Mouse (Mus musculus) limb, embryonic 14.5 days (tissue): ENCODE measurements around the gene Gfm2. TPM values are rescaled to one million over a fixed set of nuclear protein-coding genes. Genes with fewer than 3 reads are reported as not detected.
"Not testable (repeated sequence)": the region's sequence is repeated elsewhere in the genome, so short reads cannot be mapped to it uniquely, and the experiment has no call there.

ENCODE experiments used
- ATAC-seq: fragments of 200-750 bp; cut with Nextera tagmentation; 2 replicates; pipeline ENCODE4 v1.8.0; 2017; ENCODE audit warnings: low read depth, moderate number of reproducible peaks, moderate TSS enrichment; ENCODE audit not compliant: low FRiP score
- DNase-seq: peaks from one replicate; pipeline ENCODE4 v3.0.0-alpha.2; 2015; ENCODE audit warnings: low spot score
- H3K27ac ChIP-seq: fragments of 300-500 bp; sonication (generic); replicated peaks from 2 replicates; pipeline ENCODE4 v1.5.1; 2014; ENCODE audit warnings: low read depth, mild to moderate bottlenecking, low read length, moderate library complexity, mixed read lengths
- H3K27me3 ChIP-seq: fragments of 300-500 bp; sonication (generic); 2 replicates; pipeline ENCODE4 v1.6.1; 2014; ENCODE audit warnings: low read length, mixed read lengths; ENCODE audit not compliant: control insufficient read depth, insufficient read depth
- H3K36me3 ChIP-seq: fragments of 300-500 bp; sonication (generic); 2 replicates; pipeline ENCODE4 v1.6.1; 2014; ENCODE audit warnings: mild to moderate bottlenecking, low read length, moderate library complexity, mixed read lengths; ENCODE audit not compliant: control insufficient read depth, insufficient read depth
- H3K4me1 ChIP-seq: fragments of 300-500 bp; sonication (generic); 2 replicates; pipeline ENCODE4 v1.6.1; 2014; ENCODE audit warnings: antibody characterized with exemption, low read length, mixed read lengths; ENCODE audit not compliant: control insufficient read depth, insufficient read depth
- H3K4me2 ChIP-seq: fragments of 300-500 bp; sonication (generic); replicated peaks from 2 replicates; pipeline ENCODE4 v1.6.1; 2014; ENCODE audit warnings: low read depth, mild to moderate bottlenecking, low read length, moderate library complexity; ENCODE audit not compliant: severe bottlenecking
- H3K4me3 ChIP-seq: fragments of 300-500 bp; sonication (generic); replicated peaks from 2 replicates; pipeline ENCODE4 v1.5.1; 2014; ENCODE audit warnings: low read length
- H3K9ac ChIP-seq: fragments of 300-500 bp; sonication (generic); 2 replicates; pipeline ENCODE4 v1.6.1; 2014; ENCODE audit warnings: mild to moderate bottlenecking, low read depth, low read length, moderate library complexity; ENCODE audit not compliant: severe bottlenecking
- H3K9me3 ChIP-seq: fragments of 300-500 bp; sonication (generic); 2 replicates; pipeline ENCODE4 v1.6.1; 2016; ENCODE audit warnings: low read length; ENCODE audit not compliant: control insufficient read depth
- POLR2A ChIP-seq: fragments of 200-500 bp; IDR thresholded peaks from 2 replicates; pipeline ENCODE4 v1.8.0; 2012; ENCODE audit warnings: inconsistent platforms, mild to moderate bottlenecking, moderate library complexity, borderline replicate concordance; ENCODE audit not compliant: insufficient read depth, insufficient read length; ENCODE audit errors: extremely low read depth
- WGBS: fragments of 180-500 bp; shearing (Covaris S2); extraction: QIAGEN DNeasy Blood & Tissue Kit; methylation state at CpG from one replicate; pipeline ENCODE4 v1.1.7; 2014; 5-methylcytosine and 5-hydroxymethylcytosine counted together
- polyA plus RNA-seq, 2 experiments: library from polyadenylated mRNA; depleted of rRNA in 1 of 2; stranded (reverse) in 1 of 2; unstranded in 1 of 2; fragments of >200 nt; fragmentation: Nextera tagmentation in 1 of 2; extraction: Ambion mirVana in 1 of 2; gene quantifications; 2 replicates each; pipeline versions ENCODE4 v1.2.1 to v1.2.3; 2012 to 2014

The Gfm2 gene
- polyA plus RNA-seq, 2 experiments = 26.9 to 28.2 TPM

- DNase-seq (no peak), ATAC-seq (no peak)
- Histone ChIP-seq H3K9me3 (no peaks in the 10 kb centered on the region), H3K9ac (no peak overlapping the region), H3K4me1 (no peaks in the 10 kb centered on the region), H3K4me2 (no peak overlapping the region), H3K4me3 (no peak overlapping the region), H3K36me3 (peaks cover 7% of the 10 kb centered on the region; the same call in 1 of the 2 replicates), H3K27me3 (no peaks in the 10 kb centered on the region), H3K27ac (no peak overlapping the region)
- 77% methylated on average over 4 of the region's 4 CpGs for WGBS
- TF ChIP-seq POLR2A = no peak
Observed at GRCm38 (mm10) chr13:97109046-97109445, 28.7 kb upstream of the Gfm2 start.

GRCm38 (mm10) chr13:97121341-97121740 is 16.4 kb upstream of the Gfm2 start:
- Histone ChIP-seq H3K27ac (no peak overlapping the region), H3K4me1 (no peaks in the 10 kb centered on the region), H3K36me3 (0 out of 2 replicates have a peak, but pooled peaks cover 2% of the 10 kb centered on the region), H3K9me3 (no peaks in the 10 kb centered on the region), H3K4me3 (no peak overlapping the region), H3K9ac (no peak overlapping the region), H3K4me2 (no peak overlapping the region), H3K27me3 (no peaks in the 10 kb centered on the region)
- no peak for DNase-seq
- no peak for TF ChIP-seq POLR2A
- 70% methylated on average over 3 of the region's 3 CpGs for WGBS
- ATAC-seq = no peak

- H3K4me3 ChIP-seq, ATAC-seq, H3K9me3 ChIP-seq, H3K27me3 ChIP-seq, H3K4me2 ChIP-seq, H3K4me1 ChIP-seq, H3K9ac ChIP-seq, DNase-seq, H3K27ac ChIP-seq: not testable (repeated sequence)
- H3K36me3 ChIP-seq = peaks cover 28% of the 10 kb centered on the region
- WGBS = 96% methylated on average over 2 of the region's 4 CpGs
Observed at GRCm38 (mm10) chr13:97129654-97130053, 8.1 kb upstream of the Gfm2 start.

DNA sequence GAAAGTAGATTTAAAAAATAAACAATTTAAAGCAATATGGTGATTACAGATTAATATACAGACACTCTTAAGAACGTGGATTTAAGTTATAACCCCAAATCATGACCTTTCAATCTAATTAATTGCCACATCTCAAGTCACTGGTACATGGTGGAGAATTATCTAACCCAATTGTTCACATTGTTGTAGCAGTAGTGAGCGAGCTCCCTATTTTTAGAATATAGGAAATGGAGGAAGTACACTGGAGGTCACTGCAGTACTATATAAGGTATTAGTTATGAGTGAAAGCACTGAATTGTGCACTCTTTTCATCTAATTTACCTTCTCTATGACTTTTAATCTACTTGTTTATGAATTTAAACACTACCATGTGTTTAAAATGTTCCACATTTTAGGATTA is 7.3 kb upstream of the Gfm2 start:
- not testable (repeated sequence) for ATAC-seq, H3K27me3 ChIP-seq, H3K4me1 ChIP-seq, DNase-seq, H3K9me3 ChIP-seq, H3K4me3 ChIP-seq, H3K27ac ChIP-seq, H3K9ac ChIP-seq, H3K4me2 ChIP-seq
- WGBS = no CpG with 5 or more reads among the region's 2 CpGs
- H3K36me3 ChIP-seq = peaks cover 32% of the 10 kb centered on the region

DNA sequence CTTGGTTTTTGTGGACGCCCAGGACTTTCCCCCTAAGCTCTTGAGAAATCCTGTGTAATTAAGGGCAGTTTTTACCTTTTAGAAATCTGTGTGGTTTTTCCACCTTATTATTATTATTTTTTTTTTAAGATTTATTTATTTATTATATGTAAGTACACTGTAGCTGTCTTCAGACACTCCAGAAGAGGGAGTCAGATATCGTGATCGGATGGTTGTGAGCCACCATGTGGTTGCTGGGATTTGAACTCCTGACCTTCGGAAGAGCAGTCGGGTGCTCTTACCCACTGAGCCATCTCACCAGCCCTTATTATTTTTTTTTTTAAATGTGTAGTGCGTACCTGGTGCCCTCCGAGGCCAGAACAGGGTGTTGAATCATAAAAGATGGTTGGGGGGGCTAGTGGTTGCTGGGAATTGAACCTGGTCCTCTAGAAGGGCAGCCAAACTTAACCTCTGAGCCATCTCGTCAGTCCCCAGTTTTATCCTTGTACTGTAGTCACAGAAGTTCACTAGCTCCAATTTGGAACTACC is 731 bp downstream of the Gfm2 start:
- not testable (repeated sequence) for DNase-seq, H3K9me3 ChIP-seq, ATAC-seq, H3K4me1 ChIP-seq, H3K27me3 ChIP-seq
- Histone ChIP-seq H3K9ac (peak overlapping the region; percentile 75), H3K36me3 (peaks cover 31% of the 10 kb centered on the region), H3K27ac (0 out of 2 replicates have a peak overlapping the region, but pooled peaks have one; percentile 62), H3K4me2 (peak overlapping the region; percentile 51), H3K4me3 (peak overlapping the region; percentile 74)
- WGBS = 28% methylated on average over 8 of the region's 8 CpGs

GRCm38 (mm10) chr13:97142321-97142720 is 4.6 kb downstream of the Gfm2 start:
- no peak overlapping the region for H3K27ac ChIP-seq
- no peaks in the 10 kb centered on the region for H3K27me3 ChIP-seq
- WGBS = 78% methylated on average over 7 of the region's 7 CpGs
- no peak overlapping the region for H3K9ac ChIP-seq
- DNase-seq (no peak), ATAC-seq (no peak)
- no peak for TF ChIP-seq POLR2A
- H3K36me3 ChIP-seq = peaks cover 36% of the 10 kb centered on the region
- no peak overlapping the region for H3K4me2 ChIP-seq
- H3K4me1 ChIP-seq = peaks cover 6% of the 10 kb centered on the region
- H3K4me3 ChIP-seq = no peak overlapping the region
- H3K9me3 ChIP-seq = no peaks in the 10 kb centered on the region
